In the genomic region with DNA sequence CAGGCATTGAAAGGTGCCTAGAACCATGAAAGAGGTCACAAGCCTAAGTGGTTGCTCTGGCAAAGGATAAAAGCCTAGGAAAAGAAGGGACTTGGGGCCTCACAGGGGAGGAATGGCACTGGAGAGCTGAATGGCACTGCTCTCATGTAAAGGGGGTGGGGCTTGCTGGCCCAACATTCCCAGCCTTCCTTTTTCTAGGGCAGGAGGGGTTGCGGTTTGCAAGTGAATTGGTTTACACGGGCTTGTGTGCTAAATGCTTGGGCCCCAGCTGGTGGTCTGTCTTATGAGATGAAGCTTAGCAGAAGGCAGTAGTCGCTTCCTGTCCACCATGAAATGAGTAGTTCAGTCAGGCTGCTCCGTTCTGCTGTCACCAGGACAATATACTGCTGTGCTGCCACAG, we compare ENCODE assay signal across 17 mouse cellular contexts. TPM values are rescaled to one million over a fixed set of nuclear protein-coding genes. Genes with fewer than 3 reads are reported as not detected.
A peak's percentile ranks its signal among the peaks of the same experiment; 100 is the strongest.
DNase-seq lines count a peak whose midpoint lies in the region; ATAC-seq and TF ChIP-seq lines count a peak whose summit lies in the region.
"Had no signal": no experiment of that assay in that cellular context is flagged by ENCODE, and none has a peak within 500 bp of the region (broad histone marks: within the 10 kb centered on the region; RNA-seq: fewer than 3 reads in every experiment).

No protein-coding gene starts in this region.

- H3K4me3 ChIP-seq in forebrain, embryonic 10.5 days = 0 out of 2 replicates have a peak overlapping the region, but pooled peaks have one; percentile 1
- H3K4me3 ChIP-seq in forebrain, embryonic 15.5 days = no peak overlapping the region
- no peak overlapping the region for H3K4me3 ChIP-seq in midbrain, embryonic 11.5 days (ENCODE audit: low read depth, low read length)
- H3K4me3 ChIP-seq in midbrain, postnatal 0 days (ENCODE audit: low read depth, low read length) = no peak overlapping the region
- H3K4me3 ChIP-seq: heart, embryonic 12.5 days; limb, embryonic 15.5 days had no signal

- no peaks in the 10 kb centered on the region for H3K9me3 ChIP-seq in forebrain, embryonic 10.5 days
- H3K9me3 ChIP-seq in forebrain, embryonic 15.5 days = no peaks in the 10 kb centered on the region
- H3K9me3 ChIP-seq in midbrain, embryonic 11.5 days (ENCODE audit: control insufficient read depth, low read length) = no peaks in the 10 kb centered on the region
- no peaks in the 10 kb centered on the region for H3K9me3 ChIP-seq in midbrain, postnatal 0 days (ENCODE audit: low read length)
- H3K9me3 ChIP-seq: heart, embryonic 12.5 days; limb, embryonic 15.5 days had no signal

- H3K4me2 ChIP-seq in forebrain, embryonic 15.5 days (replicated peaks) = no peak overlapping the region
- no peak overlapping the region for H3K4me2 ChIP-seq in midbrain, embryonic 11.5 days
- H3K4me2 ChIP-seq in midbrain, postnatal 0 days (ENCODE audit: low read depth, low read length, poor library complexity, severe bottlenecking) = no peak overlapping the region

- no peak overlapping the region for H3K9ac ChIP-seq in forebrain, embryonic 15.5 days (replicated peaks)
- no peak overlapping the region for H3K9ac ChIP-seq in midbrain, embryonic 11.5 days (ENCODE audit: low read length)
- no peak overlapping the region for H3K9ac ChIP-seq in midbrain, postnatal 0 days (replicated peaks; ENCODE audit: low read length, poor library complexity, severe bottlenecking)
- H3K9ac ChIP-seq: heart, embryonic 12.5 days; limb, embryonic 15.5 days had no signal

- TF ChIP-seq POLR2A in brain, embryonic 14.5 days (IDR thresholded peaks at IDR 0.05; ENCODE audit: borderline replicate concordance, extremely low read depth, insufficient read depth, insufficient read length, poor library complexity, severe bottlenecking) = no peak

- H3K27me3 ChIP-seq in forebrain, embryonic 10.5 days (ENCODE audit: poor library complexity, severe bottlenecking) = peaks cover 22% of the 10 kb centered on the region; the same call in 1 of the 2 replicates
- no peaks in the 10 kb centered on the region for H3K27me3 ChIP-seq in forebrain, embryonic 15.5 days
- H3K27me3 ChIP-seq in midbrain, embryonic 11.5 days (ENCODE audit: control insufficient read depth, insufficient read depth, low read length) = no peaks in the 10 kb centered on the region
- H3K27me3 ChIP-seq in midbrain, postnatal 0 days (ENCODE audit: insufficient read depth, low read length) = no peaks in the 10 kb centered on the region

- peaks cover 35% of the 10 kb centered on the region for H3K4me1 ChIP-seq in forebrain, embryonic 10.5 days
- H3K4me1 ChIP-seq in forebrain, embryonic 15.5 days = peaks cover 10% of the 10 kb centered on the region
- peaks cover 9% of the 10 kb centered on the region; the same call in 1 of the 2 replicates for H3K4me1 ChIP-seq in midbrain, embryonic 11.5 days (ENCODE audit: control insufficient read depth, insufficient read depth, low read length)
- no peaks in the 10 kb centered on the region for H3K4me1 ChIP-seq in midbrain, postnatal 0 days (ENCODE audit: insufficient read depth, low read length)

- no peaks in the 10 kb centered on the region for H3K36me3 ChIP-seq in forebrain, embryonic 10.5 days (replicated peaks)
- no peaks in the 10 kb centered on the region for H3K36me3 ChIP-seq in forebrain, embryonic 15.5 days
- no peaks in the 10 kb centered on the region for H3K36me3 ChIP-seq in midbrain, embryonic 11.5 days (ENCODE audit: control insufficient read depth, insufficient read depth, low read length)
- H3K36me3 ChIP-seq in midbrain, postnatal 0 days (ENCODE audit: insufficient read depth, low read length) = no peaks in the 10 kb centered on the region
- H3K36me3 ChIP-seq: heart, embryonic 12.5 days; limb, embryonic 15.5 days had no signal

- ATAC-seq in forebrain, embryonic 15.5 days (replicated peaks) = no peak
- peak; percentile 59; the same call in 1 of the 2 replicates for ATAC-seq in midbrain, embryonic 11.5 days (ENCODE audit: low FRiP score)
- no peak for ATAC-seq in midbrain, postnatal 0 days (ENCODE audit: low FRiP score)
- ATAC-seq: inflammation-experienced regulatory T-cells, adult 6 months; Patski had no signal

- WGBS in forebrain, embryonic 10.5 days = 30% methylated on average over 4 of the region's 4 CpGs
- 10% methylated on average over 4 of the region's 4 CpGs for WGBS in forebrain, embryonic 15.5 days
- 26% methylated on average over 4 of the region's 4 CpGs for WGBS in midbrain, embryonic 11.5 days
- 18% methylated on average over 4 of the region's 4 CpGs for WGBS in midbrain, postnatal 0 days

- H3K27ac ChIP-seq in forebrain, embryonic 10.5 days = peak overlapping the region; percentile 93; the same call in 1 of the 2 replicates
- H3K27ac ChIP-seq in forebrain, embryonic 15.5 days (replicated peaks) = no peak overlapping the region
- H3K27ac ChIP-seq in midbrain, embryonic 11.5 days (ENCODE audit: low read depth, low read length) = no peak overlapping the region
- H3K27ac ChIP-seq in midbrain, postnatal 0 days (ENCODE audit: low read depth, low read length) = no peak overlapping the region
- H3K27ac ChIP-seq: limb, embryonic 15.5 days had no signal

- no peak for TF ChIP-seq CTCF in midbrain, postnatal 0 days (IDR thresholded peaks at IDR 0.05)
- no peak for TF ChIP-seq CTCF in brain, embryonic 14.5 days (IDR thresholded peaks at IDR 0.05; ENCODE audit: borderline replicate concordance, extremely low read depth, insufficient read depth, insufficient read length)

- DNase-seq in forebrain, embryonic 10.5 days (ENCODE audit: extremely low spot score, low spot score) = peak; percentile 18
- DNase-seq in midbrain, embryonic 11.5 days (ENCODE audit: low spot score, missing footprints) = peak; percentile 85
- no peak for DNase-seq in midbrain, postnatal 0 days (ENCODE audit: low spot score)
- DNase-seq in brain, embryonic 14.5 days (ENCODE audit: low read depth) = peak; percentile 68
- peak; percentile 30 for DNase-seq in retina, embryonic 14.5 days (ENCODE audit: low spot score)
- no peak for DNase-seq in ovary, postnatal 14 days (ENCODE audit: low spot score)
- DNase-seq in layer of hippocampus, adult 18-20 months (ENCODE audit: low spot score in 2 of 2) = no peak
- DNase-seq: adrenal gland, postnatal 36 days; cerebellum, adult 9-10 months; kidney, adult 9 months; kidney, postnatal 36 days; thymus, postnatal 36 days had no signal

RNA-seq across cellular contexts. Expression of a gene that starts 1.1 kb away (rescaled TPM):
- polyA plus RNA-seq in forebrain, embryonic 10.5 days (2016; fragmentation: Nextera tagmentation; extraction: Ambion mirVana) = 38.6 and 40.6 TPM in 2 replicates
- 32.7 and 34.1 TPM in 2 replicates for polyA plus RNA-seq in forebrain, embryonic 15.5 days (2015; fragmentation: Nextera tagmentation; extraction: Ambion mirVana)
- 33.7 and 39.6 TPM in 2 replicates for polyA plus RNA-seq in midbrain, embryonic 11.5 days (2014; fragmentation: Nextera tagmentation; extraction: Ambion mirVana)
- total RNA-seq in midbrain, postnatal 0 days (2014; rRNA removed) = 23.7 and 26.8 TPM in 2 replicates
- 24.4 and 27.8 TPM in 2 replicates for polyA plus RNA-seq in midbrain, postnatal 0 days (2015; fragmentation: Nextera tagmentation; extraction: Ambion mirVana)
- polyA plus RNA-seq in brain, embryonic 14.5 days (2012; rRNA removed) = 20.3 and 26.6 TPM in 2 replicates
- 10 to 100 TPM; 21.9 to 24.7 TPM for total RNA-seq in layer of hippocampus, adult 18-20 months (2021)

RNA-seq across cellular contexts. Expression of a gene that starts 17.8 kb away (rescaled TPM):
- 221 TPM in 2 replicates for polyA plus RNA-seq in forebrain, embryonic 10.5 days (2016; fragmentation: Nextera tagmentation; extraction: Ambion mirVana)
- polyA plus RNA-seq in forebrain, embryonic 15.5 days (2015; fragmentation: Nextera tagmentation; extraction: Ambion mirVana) = 130 and 140 TPM in 2 replicates
- polyA plus RNA-seq in midbrain, embryonic 11.5 days (2014; fragmentation: Nextera tagmentation; extraction: Ambion mirVana) = 164 and 165 TPM in 2 replicates
- total RNA-seq in midbrain, postnatal 0 days (2014; rRNA removed) = 34.5 and 42.9 TPM in 2 replicates
- polyA plus RNA-seq in midbrain, postnatal 0 days (2015; fragmentation: Nextera tagmentation; extraction: Ambion mirVana) = 67.6 and 73.5 TPM in 2 replicates
- 64.3 and 73.5 TPM in 2 replicates for polyA plus RNA-seq in brain, embryonic 14.5 days (2012; rRNA removed)
- 10 to 100 TPM; 38.7 to 43.7 TPM for total RNA-seq in layer of hippocampus, adult 18-20 months (2021)

Comparison
In these comparisons a context has a peak if more than half of its experiments do, and no peak if none do; other contexts are left out.
1. DNase-seq: peak in forebrain, embryonic 10.5 days (single experiment), midbrain, embryonic 11.5 days (single experiment), brain, embryonic 14.5 days (single experiment) and retina, embryonic 14.5 days (single experiment); none in midbrain, postnatal 0 days (single experiment), ovary, postnatal 14 days (single experiment) and layer of hippocampus, adult 18-20 months (0 of 2).